Mouse (Mus musculus): ENCODE data around the gene Strap.

DNA sequence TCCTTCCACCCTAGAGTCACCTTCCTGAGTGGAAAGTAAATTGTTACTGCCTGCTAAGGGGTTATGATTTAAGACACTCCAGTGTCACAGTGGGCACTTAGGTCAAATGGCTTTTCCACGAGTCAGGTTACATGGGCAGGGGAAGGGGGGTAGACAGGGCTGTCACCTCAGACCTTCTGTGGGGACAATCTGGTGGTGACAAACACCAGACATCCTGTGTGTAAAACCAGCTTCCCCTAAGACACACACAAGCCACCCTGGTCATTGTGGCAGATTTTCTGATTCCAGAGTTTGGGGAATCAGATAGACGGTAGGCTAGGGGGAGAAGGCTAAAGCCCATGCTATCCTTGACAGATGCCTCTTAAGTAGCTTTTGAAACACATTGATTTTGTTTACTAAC is 60.6 kb downstream of the Strap start:
- no peak for TF ChIP-seq CTCF (IDR thresholded peaks at IDR 0.05; ENCODE audit: low read depth)
- TF ChIP-seq EP300 (IDR thresholded peaks at IDR 0.05; ENCODE audit: low read depth) = no peak

All from liver, embryonic 14.5 days (tissue).